Comparison of ENCODE assay signal across 18 mouse cellular contexts in genomic region chr4:150787113-150787512, GRCm38 (mm10).
DNase-seq lines count a peak whose midpoint lies in the region; ATAC-seq and TF ChIP-seq lines count a peak whose summit lies in the region.
"Had no signal": no experiment of that assay in that cellular context is flagged by ENCODE, and none has a peak within 500 bp of the region (broad histone marks: within the 10 kb centered on the region; RNA-seq: fewer than 3 reads in every experiment).

No protein-coding gene starts in this region.

- H3K9ac ChIP-seq in forebrain, embryonic 12.5 days, result no peak overlapping the region
- H3K9ac ChIP-seq in kidney, embryonic 15.5 days, result no peak overlapping the region
- H3K9ac ChIP-seq in midbrain, embryonic 12.5 days (replicated peaks), result no peak overlapping the region
- H3K9ac ChIP-seq in midbrain, postnatal 0 days (replicated peaks; ENCODE audit: low read length, poor library complexity, severe bottlenecking), result no peak overlapping the region
- H3K9ac ChIP-seq: embryonic facial prominence, embryonic 13.5 days had no signal

- H3K79me2 ChIP-seq in myocyte (ENCODE audit: control insufficient read depth, insufficient read depth), result no peaks in the 10 kb centered on the region

- peaks cover 23% of the 10 kb centered on the region for H3K4me1 ChIP-seq in forebrain, embryonic 10.5 days
- no peaks in the 10 kb centered on the region for H3K4me1 ChIP-seq in forebrain, embryonic 12.5 days
- peaks cover 22% of the 10 kb centered on the region for H3K4me1 ChIP-seq in kidney, embryonic 15.5 days
- no peaks in the 10 kb centered on the region for H3K4me1 ChIP-seq in midbrain, embryonic 12.5 days
- H3K4me1 ChIP-seq in midbrain, postnatal 0 days (ENCODE audit: insufficient read depth, low read length), result no peaks in the 10 kb centered on the region

- no peak for DNase-seq in forebrain, embryonic 10.5 days (ENCODE audit: extremely low spot score, low spot score)
- DNase-seq in kidney, adult 8-10 months, result no peak
- no peak for DNase-seq in midbrain, postnatal 0 days (ENCODE audit: low spot score)
- DNase-seq in thymus, postnatal 10 days (ENCODE audit: low spot score in 2 of 2), result no peak
- DNase-seq: adrenal gland, postnatal 25 days; cerebellum, adult 8-10 months; heart, postnatal 14 days; layer of hippocampus, postnatal 36 days; right cerebral cortex, postnatal 4 days had no signal

- 0 out of 2 replicates have a peak overlapping the region, but pooled peaks have one; percentile 30 for H3K27ac ChIP-seq in forebrain, embryonic 10.5 days
- H3K27ac ChIP-seq in forebrain, embryonic 12.5 days, result no peak overlapping the region
- 0 out of 2 replicates have a peak overlapping the region, but pooled peaks have one; percentile 14 for H3K27ac ChIP-seq in kidney, embryonic 15.5 days
- peak overlapping the region; percentile 35; the same call in 1 of the 2 replicates for H3K27ac ChIP-seq in midbrain, embryonic 12.5 days (replicated peaks)
- no peak overlapping the region for H3K27ac ChIP-seq in midbrain, postnatal 0 days (ENCODE audit: low read depth, low read length)
- H3K27ac ChIP-seq: embryonic facial prominence, embryonic 13.5 days; macrophage had no signal

- no peaks in the 10 kb centered on the region for H3K36me3 ChIP-seq in forebrain, embryonic 10.5 days (replicated peaks)
- H3K36me3 ChIP-seq in forebrain, embryonic 12.5 days (replicated peaks), result no peaks in the 10 kb centered on the region
- no peaks in the 10 kb centered on the region for H3K36me3 ChIP-seq in kidney, embryonic 15.5 days
- H3K36me3 ChIP-seq in midbrain, embryonic 12.5 days, result no peaks in the 10 kb centered on the region
- no peaks in the 10 kb centered on the region for H3K36me3 ChIP-seq in midbrain, postnatal 0 days (ENCODE audit: insufficient read depth, low read length)
- H3K36me3 ChIP-seq in myocyte (ENCODE audit: control insufficient read depth, insufficient read depth), result no peaks in the 10 kb centered on the region
- H3K36me3 ChIP-seq: embryonic facial prominence, embryonic 13.5 days had no signal

- H3K27me3 ChIP-seq in forebrain, embryonic 10.5 days (ENCODE audit: poor library complexity, severe bottlenecking), result no peaks in the 10 kb centered on the region
- no peaks in the 10 kb centered on the region for H3K27me3 ChIP-seq in forebrain, embryonic 12.5 days
- H3K27me3 ChIP-seq in kidney, embryonic 15.5 days, result no peaks in the 10 kb centered on the region
- H3K27me3 ChIP-seq in midbrain, embryonic 12.5 days, result 0 out of 2 replicates have a peak, but pooled peaks cover 4% of the 10 kb centered on the region
- no peaks in the 10 kb centered on the region for H3K27me3 ChIP-seq in midbrain, postnatal 0 days (ENCODE audit: insufficient read depth, low read length)
- H3K27me3 ChIP-seq in myocyte (ENCODE audit: control insufficient read depth, insufficient read depth, insufficient read length), result no peaks in the 10 kb centered on the region
- H3K27me3 ChIP-seq: CH12.LX; embryonic facial prominence, embryonic 13.5 days had no signal

- no peak for ATAC-seq in forebrain, embryonic 12.5 days (ENCODE audit: low FRiP score)
- ATAC-seq in kidney, embryonic 15.5 days (replicated peaks; ENCODE audit: low FRiP score), result no peak
- no peak for ATAC-seq in midbrain, embryonic 12.5 days (ENCODE audit: low FRiP score, low read depth)
- ATAC-seq in midbrain, postnatal 0 days (ENCODE audit: low FRiP score), result no peak

- no peaks in the 10 kb centered on the region for H3K9me3 ChIP-seq in forebrain, embryonic 10.5 days
- H3K9me3 ChIP-seq in forebrain, embryonic 12.5 days, result no peaks in the 10 kb centered on the region
- H3K9me3 ChIP-seq in kidney, embryonic 15.5 days (replicated peaks), result no peaks in the 10 kb centered on the region
- H3K9me3 ChIP-seq in midbrain, embryonic 12.5 days, result no peaks in the 10 kb centered on the region
- H3K9me3 ChIP-seq in midbrain, postnatal 0 days (ENCODE audit: low read length), result no peaks in the 10 kb centered on the region
- H3K9me3 ChIP-seq: embryonic facial prominence, embryonic 13.5 days had no signal

- 60% methylated on average over 6 of the region's 6 CpGs for WGBS in forebrain, embryonic 10.5 days
- 63% methylated on average over 6 of the region's 6 CpGs for WGBS in forebrain, embryonic 12.5 days
- WGBS in kidney, embryonic 15.5 days, result 47% methylated on average over 6 of the region's 6 CpGs
- 64% methylated on average over 6 of the region's 6 CpGs for WGBS in midbrain, embryonic 12.5 days
- WGBS in midbrain, postnatal 0 days, result 57% methylated on average over 6 of the region's 6 CpGs

- H3ac ChIP-seq in myocyte (ENCODE audit: control insufficient read depth, insufficient read length), result no peak overlapping the region

- H3K4me2 ChIP-seq in forebrain, embryonic 12.5 days, result no peak overlapping the region
- no peak overlapping the region for H3K4me2 ChIP-seq in kidney, embryonic 15.5 days
- H3K4me2 ChIP-seq in midbrain, embryonic 12.5 days (replicated peaks), result no peak overlapping the region
- no peak overlapping the region for H3K4me2 ChIP-seq in midbrain, postnatal 0 days (ENCODE audit: low read depth, low read length, poor library complexity, severe bottlenecking)
- H3K4me2 ChIP-seq in myocyte (ENCODE audit: low read depth), result no peak overlapping the region
- H3K4me2 ChIP-seq: embryonic facial prominence, embryonic 13.5 days; heart, embryonic 11.5 days; midbrain, embryonic 11.5 days had no signal

- TF ChIP-seq POLR2A in myocyte (IDR thresholded peaks at IDR 0.05; ENCODE audit: insufficient read length, low read depth), result no peak

- H3K4me3 ChIP-seq in forebrain, embryonic 10.5 days, result no peak overlapping the region
- no peak overlapping the region for H3K4me3 ChIP-seq in forebrain, embryonic 12.5 days (replicated peaks)
- no peak overlapping the region for H3K4me3 ChIP-seq in kidney, embryonic 15.5 days (replicated peaks)
- H3K4me3 ChIP-seq in midbrain, embryonic 12.5 days, result no peak overlapping the region
- H3K4me3 ChIP-seq in midbrain, postnatal 0 days (ENCODE audit: low read depth, low read length), result no peak overlapping the region
- H3K4me3 ChIP-seq in myocyte, result no peak overlapping the region
- H3K4me3 ChIP-seq: embryonic facial prominence, embryonic 13.5 days had no signal

- no peak for TF ChIP-seq CTCF in midbrain, postnatal 0 days (IDR thresholded peaks at IDR 0.05)

TF ChIP-seq in myocyte, 11 proteins besides CTCF, POLR2A, EP300 and RAD21:
- no peak for TF ChIP-seq REST (IDR thresholded peaks at IDR 0.05; ENCODE audit: insufficient read depth, insufficient read length)
- peak; percentile 48 for TF ChIP-seq TCF3 (IDR thresholded peaks at IDR 0.05; ENCODE audit: insufficient read length, low read depth)
- TF ChIP-seq MYOD1 (IDR thresholded peaks at IDR 0.05; ENCODE audit: control insufficient read depth in 1 of 3, insufficient read length in 2 of 3, low read depth in 2 of 3), result peak in 2 of 3 experiments; percentile 63
- peak in 2 of 3 experiments; percentile 9 to 69 for TF ChIP-seq MYOG (IDR thresholded peaks at IDR 0.05; ENCODE audit: control insufficient read depth in 1 of 3, insufficient read depth in 1 of 3, insufficient read length in 2 of 3, low read depth in 2 of 3)

Comparison
In these comparisons a context has a peak if more than half of its experiments do, and no peak if none do; other contexts are left out.
1. H3K27ac ChIP-seq: peak in forebrain, embryonic 10.5 days (single experiment), kidney, embryonic 15.5 days (single experiment) and midbrain, embryonic 12.5 days (single experiment); none in forebrain, embryonic 12.5 days (single experiment) and midbrain, postnatal 0 days (single experiment).